Mouse (Mus musculus): ENCODE measurements around the gene Pex6.

- TF ChIP-seq POLR2A (IDR thresholded peaks at IDR 0.05; ENCODE audit: low read depth, low read length): peak; percentile 90
- no peak; the same call in 1 of the 2 replicates for TF ChIP-seq MAX (IDR thresholded peaks at IDR 0.05; ENCODE audit: low read length)
- TF ChIP-seq EP300 (IDR thresholded peaks at IDR 0.05; ENCODE audit: low read length): no peak
- TF ChIP-seq CTCF (conservative IDR thresholded peaks at IDR 0.05 in 1 of 2, IDR thresholded peaks at IDR 0.05 in 1 of 2; ENCODE audit: low read depth in 2 of 2, low read length in 2 of 2): no peak
- TF ChIP-seq SMC3 (IDR thresholded peaks at IDR 0.05; ENCODE audit: low read depth, low read length): no peak
- TF ChIP-seq USF1 (IDR thresholded peaks at IDR 0.05; ENCODE audit: low read depth, low read length): no peak
These were observed 37.3 kb upstream of the Pex6 start, which contains the start of gene Rrp36 for GRCm38 (mm10) chr17:46673850-46674529.

Data from CH12.LX (cell line).